Mouse (Mus musculus) urinary bladder, postnatal 14 days (tissue): ENCODE measurements around the gene Zfp382.
"Not testable (repeated sequence)": the region's sequence is repeated elsewhere in the genome, so short reads cannot be mapped to it uniquely, and the experiment has no call there.

ENCODE experiments used
- DNase-seq: peaks from one replicate; pipeline ENCODE4 v3.0.0; 2021; ENCODE audit warnings: low spot score

The Zfp382 gene

DNA sequence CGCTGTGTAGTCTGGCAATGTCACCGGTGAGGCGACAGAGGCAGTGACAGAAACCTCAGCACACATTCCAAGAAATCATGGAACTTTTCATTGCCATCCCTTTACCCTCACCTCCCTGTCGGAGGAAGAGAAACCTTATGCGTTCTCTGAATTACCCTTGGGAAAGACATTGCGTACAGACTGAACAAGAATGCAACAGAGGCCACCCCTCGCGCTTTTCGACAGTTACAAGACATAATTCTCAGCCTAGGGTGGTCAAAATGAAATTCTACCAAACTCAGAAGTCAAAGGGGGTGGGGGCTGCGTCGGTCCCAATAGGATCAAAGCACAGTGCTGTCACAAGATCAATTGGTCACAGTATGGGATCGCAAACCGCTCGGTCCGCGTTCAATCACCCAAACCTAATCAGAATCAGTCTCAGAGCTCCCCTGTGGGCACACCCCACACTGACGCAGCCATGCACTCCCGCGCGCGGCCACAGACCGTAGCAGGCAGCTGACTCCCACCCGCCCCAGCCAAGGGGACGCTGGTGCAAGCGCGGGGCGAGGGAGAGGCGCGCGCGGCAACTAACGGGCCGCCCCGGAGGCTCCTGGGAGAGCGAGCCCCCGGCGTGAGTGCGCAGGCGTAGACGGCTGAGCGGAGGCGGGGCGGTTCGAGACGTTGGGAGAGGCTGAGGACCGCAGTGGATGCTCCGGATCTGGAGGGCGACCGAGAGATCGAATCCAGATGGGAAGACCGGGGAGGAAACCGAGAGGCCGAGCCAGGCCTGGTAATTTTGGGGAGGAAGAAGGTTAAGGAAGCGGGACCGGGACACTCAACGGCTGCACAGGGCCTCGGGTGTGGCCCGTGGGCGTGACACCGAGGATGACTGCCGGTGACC, at the start of gene Zfp382:
Zfp382 (plus strand) TSS at position 635 of the 880 bp plus-strand sequence.
- peak; percentile 88 for DNase-seq

GRCm38 (mm10) chr7:30072146-30073028, 49.4 kb upstream of the Zfp382 start, which contains the start of gene Zfp82:
TSS of gene Zfp82 (minus strand) at chr7:30072900.
- DNase-seq: peak; percentile 79

DNA sequence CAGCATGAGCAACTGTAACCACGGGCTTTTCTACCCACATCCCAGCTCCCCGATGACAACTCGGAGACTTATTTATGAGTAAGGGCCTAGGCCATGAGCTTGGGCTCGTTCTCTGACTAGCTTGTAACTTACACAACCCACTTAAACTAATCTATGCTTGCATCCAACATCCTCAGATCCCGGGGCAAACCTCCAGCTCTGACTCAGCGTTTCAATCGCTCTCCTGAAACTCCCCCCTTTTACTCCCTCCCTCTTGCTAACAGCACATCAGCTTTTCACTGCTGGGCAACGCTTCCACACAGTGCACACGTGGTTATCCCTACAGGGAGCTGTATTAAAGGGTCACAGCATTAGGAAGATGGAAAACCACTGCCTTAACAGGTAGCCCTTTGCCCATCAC, 35.2 kb upstream of the Zfp382 start:
- DNase-seq: peak; percentile 12

DNA sequence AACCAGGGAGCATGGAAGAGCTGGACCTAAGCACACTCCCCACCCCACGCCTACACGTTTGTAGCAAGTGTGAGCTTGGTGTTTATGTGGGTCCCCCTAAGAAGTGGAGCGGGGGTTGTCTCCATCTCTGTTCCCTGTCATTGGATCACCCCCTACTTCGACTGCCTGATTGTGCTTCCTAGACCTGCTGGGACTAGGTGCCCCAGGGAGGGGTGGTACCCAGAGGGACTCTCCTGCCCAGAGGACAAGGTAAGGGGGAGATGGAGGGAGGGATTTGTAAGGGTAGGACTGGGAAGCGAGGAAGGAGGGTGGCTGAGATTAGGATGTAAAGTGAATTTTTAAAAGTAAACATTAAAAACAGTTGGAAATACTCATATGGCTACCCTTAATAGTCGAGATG, 32.3 kb upstream of the Zfp382 start:
- DNase-seq: no peak

- DNase-seq: peak; percentile 96
These were observed 31.4 kb upstream of the Zfp382 start, which contains the start of the genes Gm26920 and Zfp566 for GRCm38 (mm10) chr7:30090092-30090969. TSS of gene Gm26920 (minus strand) at chr7:30090410. TSS of gene Zfp566 (minus strand) at chr7:30090527.

DNA sequence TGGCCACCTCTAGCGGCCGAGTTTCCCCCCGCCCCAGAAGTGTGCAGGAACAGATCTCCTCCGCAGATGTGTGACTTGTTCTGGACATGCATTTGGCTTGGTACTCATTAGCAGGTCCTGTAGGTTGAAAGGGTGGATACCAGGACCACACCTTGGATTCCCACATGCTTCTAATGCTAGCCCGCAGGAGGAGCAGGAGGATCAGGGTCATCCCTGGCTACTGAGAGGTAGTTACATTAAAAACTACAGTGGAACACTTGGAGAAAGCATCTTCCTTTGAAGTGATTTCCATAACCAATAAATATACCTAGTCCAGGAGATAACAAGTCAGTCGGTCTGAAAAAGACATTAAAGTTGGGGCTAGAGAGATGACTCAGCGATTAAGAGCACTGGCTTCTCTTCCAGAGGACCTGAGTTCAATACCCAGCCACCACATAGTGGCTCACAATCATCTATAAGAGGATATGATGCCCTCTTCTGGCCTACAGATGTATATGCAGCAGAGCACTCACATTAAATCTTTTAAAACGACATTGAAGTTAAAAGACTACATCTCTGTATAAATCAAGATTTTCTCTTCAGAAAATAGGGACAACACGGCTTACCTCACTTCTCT, 30.7 kb upstream of the Zfp382 start:
- DNase-seq: no peak

DNA sequence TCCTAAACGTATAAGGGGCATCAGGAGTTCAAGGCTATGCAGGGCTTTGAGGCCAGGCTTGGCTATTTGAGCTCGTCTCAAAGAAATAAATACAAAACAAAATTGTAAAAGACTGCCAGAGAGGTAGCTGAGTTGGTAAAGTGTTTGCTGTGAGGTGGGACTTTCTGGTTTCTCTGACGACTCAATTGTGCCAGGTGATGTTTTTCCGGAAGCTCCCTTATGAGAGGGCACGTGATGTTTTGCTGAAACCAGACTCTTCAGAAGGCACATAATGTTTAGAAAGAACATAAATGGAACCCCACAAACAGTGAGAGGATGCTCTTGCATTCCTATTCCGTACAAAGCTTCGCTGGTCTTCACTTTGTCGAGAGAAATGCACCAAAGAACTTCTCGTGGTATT, 29.1 kb upstream of the Zfp382 start:
- no peak for DNase-seq

GRCm38 (mm10) chr7:30093918-30094415, 27.8 kb upstream of the Zfp382 start:
- no peak for DNase-seq

DNA sequence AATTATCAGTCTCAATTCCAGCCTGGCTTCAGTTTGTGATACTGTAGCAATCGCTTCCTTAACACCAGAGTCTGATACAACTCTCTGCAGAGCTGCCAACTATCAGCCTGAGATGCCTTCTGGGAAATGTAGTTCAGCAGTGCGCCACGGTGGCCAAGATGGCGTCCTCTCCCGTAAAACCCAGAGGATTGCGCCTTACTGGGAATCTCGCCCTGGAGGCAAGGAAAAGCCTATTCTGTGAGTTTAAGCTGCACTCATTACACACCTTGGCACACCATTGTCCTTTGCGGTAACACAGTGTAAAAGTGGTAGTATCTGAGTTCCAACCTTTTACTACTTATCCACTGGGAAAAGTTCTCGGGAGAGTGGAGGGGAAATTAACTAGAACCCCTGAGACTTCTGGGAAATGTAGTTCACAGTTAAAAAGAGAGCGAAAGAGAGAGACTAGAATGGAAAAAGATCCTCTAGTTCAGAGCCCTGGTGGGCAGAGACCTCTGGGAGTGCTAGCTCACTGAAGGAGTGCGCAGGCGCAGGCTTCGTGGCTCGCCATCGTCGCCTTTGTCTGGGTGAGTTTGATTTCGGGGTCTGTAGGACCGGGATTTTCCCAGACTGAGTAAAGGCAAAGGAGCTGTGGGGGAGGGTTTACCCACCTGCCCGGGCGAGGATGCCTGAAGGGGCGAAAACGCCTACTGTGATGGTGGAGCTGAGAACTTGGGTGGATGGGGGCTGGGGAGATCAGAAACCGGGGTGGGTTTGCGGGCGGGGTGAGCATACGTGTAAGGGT, 26.9 kb upstream of the Zfp382 start, which contains the start of gene Zfp260:
Zfp260 (plus strand) TSS at position 132 of the 784 bp plus-strand sequence.
- DNase-seq: peak; percentile 88

DNA sequence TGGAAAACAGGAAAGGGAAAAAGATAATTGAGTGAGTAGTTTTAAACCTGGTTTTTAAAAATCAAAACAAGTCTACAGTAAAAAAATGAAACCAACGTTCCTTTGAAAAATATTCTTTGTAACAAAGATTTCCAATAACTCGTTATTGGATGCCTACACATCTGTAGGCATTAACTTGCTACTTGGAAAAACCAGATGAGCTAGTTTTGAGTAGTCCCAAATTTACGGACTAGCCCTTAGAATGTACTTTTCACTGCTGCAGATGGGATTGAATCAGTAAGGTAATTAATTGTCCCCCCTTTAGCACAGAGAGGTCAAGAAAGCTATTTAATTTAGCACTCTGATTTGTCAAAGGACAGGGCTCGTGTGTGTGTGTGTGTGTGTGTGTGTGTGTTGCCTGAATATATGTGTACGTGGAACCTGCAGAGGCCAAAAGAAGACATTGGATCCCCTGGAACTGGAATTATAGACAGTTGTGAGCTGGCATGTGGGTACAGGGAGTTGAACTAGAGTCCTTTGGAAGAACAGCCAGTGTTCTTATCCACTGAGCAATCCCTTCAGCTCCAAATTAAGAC, 26.1 kb upstream of the Zfp382 start:
- DNase-seq: no peak

DNA sequence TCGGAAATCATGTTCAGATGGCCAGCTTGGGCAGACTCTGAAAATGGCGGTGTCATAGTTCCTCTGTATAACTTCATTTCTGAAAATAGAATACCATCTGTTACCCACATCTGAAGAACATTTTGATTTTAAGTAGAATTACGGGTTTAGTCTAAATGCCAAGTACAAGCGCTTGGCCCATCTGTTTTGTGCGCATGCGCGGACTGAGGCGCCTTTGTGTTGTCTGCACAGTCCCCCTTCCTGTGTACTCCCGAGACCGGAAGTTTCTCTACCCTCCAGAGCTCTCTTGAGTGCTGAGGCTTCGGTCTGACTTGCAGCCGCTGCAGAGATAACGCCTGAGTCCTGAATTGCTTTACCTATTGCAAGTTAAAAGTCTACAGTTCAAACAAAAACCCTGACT, 22.4 kb upstream of the Zfp382 start:
- DNase-seq: no peak

GRCm38 (mm10) chr7:30116076-30116475, 5.7 kb upstream of the Zfp382 start:
- no peak for DNase-seq

GRCm38 (mm10) chr7:30117935-30118334, 3.8 kb upstream of the Zfp382 start:
- not testable (repeated sequence) for DNase-seq

- no peak for DNase-seq
These were observed 417 bp downstream of the Zfp382 start for GRCm38 (mm10) chr7:30122188-30122530.

GRCm38 (mm10) chr7:30129900-30130299, 8.2 kb downstream of the Zfp382 start:
- no peak for DNase-seq

- no peak for DNase-seq
These were observed 10.7 kb downstream of the Zfp382 start for GRCm38 (mm10) chr7:30132396-30132795.

DNA sequence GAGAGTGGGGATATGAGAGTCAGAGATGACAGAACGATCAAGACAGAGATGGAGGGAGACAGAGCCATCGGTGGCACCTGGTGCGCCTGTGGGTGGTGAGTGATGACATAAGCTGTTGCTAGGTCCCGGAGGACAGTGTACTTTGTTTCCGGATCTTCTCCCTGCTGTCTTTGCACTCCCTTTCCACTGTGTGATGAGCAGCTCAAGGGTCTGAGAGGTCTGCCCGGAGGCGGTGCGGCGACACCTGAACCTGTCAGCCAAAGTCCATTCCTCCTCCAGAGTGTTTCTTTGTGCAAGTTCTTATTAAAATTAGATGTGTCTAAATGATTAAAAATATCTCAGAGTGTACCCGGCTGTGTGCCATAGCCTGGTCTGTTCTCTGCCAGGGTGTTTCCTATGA, 15.1 kb downstream of the Zfp382 start:
- DNase-seq: no peak

DNA sequence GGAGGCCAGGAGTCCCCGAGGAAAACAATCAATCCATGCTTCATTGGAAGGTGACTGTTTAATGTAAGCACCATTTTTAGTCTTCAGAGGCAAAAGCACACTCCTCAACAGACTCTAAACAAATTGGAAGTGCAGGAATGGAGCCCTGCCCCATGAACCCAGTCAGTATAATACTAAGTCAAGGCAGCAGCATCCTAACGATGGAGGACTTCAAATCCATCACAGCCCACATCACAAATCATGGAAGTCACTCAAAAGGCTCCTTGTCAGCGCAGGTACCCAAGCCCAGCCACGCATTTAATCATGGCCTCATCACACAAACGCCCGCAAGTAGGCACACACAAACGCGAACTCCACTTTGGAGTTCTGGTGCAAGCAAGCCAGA, 21.4 kb downstream of the Zfp382 start:
- no peak for DNase-seq

DNA sequence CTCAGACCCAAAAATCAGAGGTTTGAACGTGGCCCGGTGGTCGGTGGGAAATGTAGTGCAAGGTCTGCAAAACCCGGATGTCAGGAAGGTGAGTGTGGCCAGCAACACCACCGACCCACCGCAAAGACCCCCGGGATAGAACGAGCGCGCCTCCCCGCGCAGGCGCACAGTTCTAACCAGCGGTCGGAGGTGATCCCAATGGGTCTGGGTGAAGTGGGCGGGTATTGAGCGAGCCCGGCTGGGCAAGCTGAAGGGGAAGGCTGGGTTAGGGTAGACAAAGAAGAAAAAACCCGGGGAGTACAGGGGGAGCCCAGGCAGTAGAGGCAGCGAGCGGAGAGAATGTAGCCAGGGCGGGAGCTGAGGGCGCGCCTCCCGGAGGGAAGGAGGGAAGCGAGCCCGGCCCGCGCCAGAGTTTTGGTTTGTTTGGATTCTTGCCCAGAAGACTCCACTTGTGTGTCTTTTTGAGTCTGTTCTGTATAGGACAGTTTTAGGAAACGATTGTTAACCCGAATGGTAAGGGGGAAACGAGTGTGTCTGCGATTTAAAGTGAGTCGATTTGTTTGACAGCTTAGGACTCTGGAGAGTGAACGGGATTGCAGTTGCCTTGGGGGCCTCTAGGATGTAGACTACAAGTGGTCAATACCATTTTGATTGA, 21.9 kb downstream of the Zfp382 start:
- peak; percentile 60 for DNase-seq
